Mouse (Mus musculus) heart, postnatal 0 days (tissue): ENCODE data around the gene Dock8. TPM values are rescaled to one million over a fixed set of nuclear protein-coding genes. Genes with fewer than 3 reads are reported as not detected.

Experiments
- ATAC-seq: fragments of 200-750 bp; cut with Nextera tagmentation; 2 replicates; pipeline ENCODE4 v1.8.0; 2017; ENCODE audit warnings: low read depth, moderate number of reproducible peaks, moderate library complexity; ENCODE audit not compliant: insufficient read depth
- DNase-seq: peaks from one replicate; pipeline ENCODE4 v3.0.0-alpha.2; 2016; ENCODE audit warnings: low spot score
- H3K27ac ChIP-seq: fragments of 300-500 bp; sonication (generic); 2 replicates; pipeline ENCODE4 v1.5.1; 2014; ENCODE audit warnings: low read depth, mild to moderate bottlenecking
- H3K27me3 ChIP-seq: fragments of 300-500 bp; sonication (generic); 2 replicates; pipeline ENCODE4 v1.6.1; 2014; ENCODE audit warnings: low read length, mixed read lengths; ENCODE audit not compliant: control insufficient read depth, insufficient read depth
- H3K36me3 ChIP-seq: fragments of 300-500 bp; sonication (generic); replicated peaks from 2 replicates; pipeline ENCODE4 v1.6.1; 2014; ENCODE audit warnings: low read length, mixed read lengths; ENCODE audit not compliant: control insufficient read depth, insufficient read depth
- H3K4me1 ChIP-seq: fragments of 300-500 bp; sonication (generic); 2 replicates; pipeline ENCODE4 v1.6.1; 2014; ENCODE audit warnings: antibody characterized with exemption; ENCODE audit not compliant: control insufficient read depth, insufficient read depth
- H3K4me2 ChIP-seq: fragments of 300-500 bp; sonication (generic); 2 replicates; pipeline ENCODE4 v1.6.1; 2014; ENCODE audit warnings: low read depth, mild to moderate bottlenecking, low read length, moderate library complexity
- H3K4me3 ChIP-seq: fragments of 300-500 bp; sonication (generic); 2 replicates; pipeline ENCODE4 v1.5.1; 2014; ENCODE audit warnings: low read depth, low read length
- H3K9ac ChIP-seq: fragments of 300-500 bp; sonication (generic); replicated peaks from 2 replicates; pipeline ENCODE4 v1.6.1; 2014; ENCODE audit warnings: low read depth, low read length, mixed read lengths
- H3K9me3 ChIP-seq: fragments of 300-500 bp; sonication (generic); replicated peaks from 2 replicates; pipeline ENCODE4 v1.6.1; 2016; ENCODE audit warnings: low read length; ENCODE audit not compliant: control insufficient read depth
- CTCF ChIP-seq: IDR thresholded peaks from 2 replicates; pipeline ENCODE4 v1.5.1; 2016; ENCODE audit warnings: antibody characterized with exemption, control low read depth, low read depth
- EP300 ChIP-seq: IDR thresholded peaks from 2 replicates; pipeline ENCODE4 v1.6.1; 2016; ENCODE audit warnings: antibody characterized with exemption, low read depth
- WGBS: fragments of 180-500 bp; shearing (Covaris S2); extraction: QIAGEN DNeasy Blood & Tissue Kit; methylation state at CpG from one replicate; pipeline ENCODE4 v1.1.7; 2014; 5-methylcytosine and 5-hydroxymethylcytosine counted together
- polyA plus RNA-seq: library from polyadenylated mRNA; unstranded; fragments of >200 nt; fragmentation: Nextera tagmentation; extraction: Ambion mirVana; gene quantifications from 2 replicates; pipeline ENCODE4 v1.2.1, GENCODE M21; 2015
- total RNA-seq: library from RNA; depleted of rRNA; stranded (reverse); fragments of >200 nt; gene quantifications from 2 replicates; pipeline ENCODE4 v1.2.3, GENCODE M21; 2014; ENCODE audit warnings: low replicate concordance; rRNA removed

Gene Dock8
- total and polyA plus RNA-seq, 2 experiments from 2014 or later: 2.4 to 6.0 TPM

- peaks cover 39% of the 10 kb centered on the region for H3K4me1 ChIP-seq
Measured at GRCm38 (mm10) chr19:25251610-25252140, 252.3 kb downstream of the Dock8 start.

More at GRCm38 (mm10) chr19:25251610-25252140, 252.3 kb downstream of the Dock8 start:
- Histone ChIP-seq H3K36me3 (no peaks in the 10 kb centered on the region), H3K27me3 (no peaks in the 10 kb centered on the region), H3K4me3 (no peak overlapping the region), H3K9ac (no peak overlapping the region), H3K9me3 (no peaks in the 10 kb centered on the region), H3K4me2 (no peak overlapping the region), H3K27ac (peak overlapping the region; percentile 40; the same call in 1 of the 2 replicates)
- ATAC-seq (no peak), DNase-seq (peak; percentile 69)
- 29% methylated on average over 3 of the region's 3 CpGs for WGBS
- no peak for TF ChIP-seq CTCF
- TF ChIP-seq EP300: no peak

Other genes with a start within 250 kb of the Dock8 start
- gene Pgm5, start 137.7 kb upstream of the Dock8 start, total RNA-seq: 106 and 163 TPM in 2 replicates
- 3.9 and 4.9 TPM in 2 replicates for gene Pgm5, start 137.7 kb upstream of the Dock8 start, polyA plus RNA-seq
- 390 and 396 TPM in 2 replicates for gene Gm10053, start 123.8 kb upstream of the Dock8 start, total RNA-seq
- 1,580 and 1,639 TPM in 2 replicates for gene Gm10053, start 123.8 kb upstream of the Dock8 start, polyA plus RNA-seq
- not detected in 2 replicates for gene Foxd4, start 98.3 kb upstream of the Dock8 start, total RNA-seq
- not detected in 2 replicates for gene Foxd4, start 98.3 kb upstream of the Dock8 start, polyA plus RNA-seq
- 6.3 and 18.1 TPM in 2 replicates for gene Cbwd1, start 37.9 kb upstream of the Dock8 start, total RNA-seq
- 12.8 and 13.5 TPM in 2 replicates for gene Cbwd1, start 37.9 kb upstream of the Dock8 start, polyA plus RNA-seq
- 41.2 and 53.5 TPM in 2 replicates for gene Kank1, start 237.4 kb downstream of the Dock8 start, total RNA-seq
- gene Kank1, start 237.4 kb downstream of the Dock8 start, polyA plus RNA-seq: 26.2 and 27.0 TPM in 2 replicates